Mouse (Mus musculus) cerebellum, adult 2 months (tissue): Measurements from ENCODE around the gene Epop. TPM values are rescaled to one million over a fixed set of nuclear protein-coding genes. Genes with fewer than 3 reads are reported as not detected.

Experiments
- DNase-seq, 2 experiments: peaks; one replicate each; pipeline ENCODE4 v3.0.0; 2021
- H3K27ac ChIP-seq: fragments of 200-500 bp; 2 replicates; pipeline ENCODE4 v1.5.1; 2012; ENCODE audit warnings: low read length, control low read depth, inconsistent platforms; ENCODE audit not compliant: insufficient read depth
- H3K27me3 ChIP-seq: fragments of 200-500 bp; 2 replicates; pipeline ENCODE4 v1.6.1; 2012; ENCODE audit warnings: inconsistent platforms, mild to moderate bottlenecking, low read length, moderate library complexity; ENCODE audit not compliant: control insufficient read depth, insufficient read depth
- H3K4me1 ChIP-seq: fragments of 200-500 bp; 2 replicates; pipeline ENCODE4 v1.6.1; 2011; ENCODE audit warnings: low read length; ENCODE audit not compliant: control insufficient read depth, insufficient read depth
- H3K4me3 ChIP-seq: fragments of 200-500 bp; replicated peaks from 2 replicates; pipeline ENCODE3; 2011; ENCODE audit warnings: mild to moderate bottlenecking, low read depth, low read length, control low read depth; ENCODE audit not compliant: insufficient read depth
- CTCF ChIP-seq: fragments of 200-500 bp; IDR thresholded peaks from 2 replicates; pipeline ENCODE4 v1.5.1; 2011; ENCODE audit warnings: low read depth, mild to moderate bottlenecking, control low read depth, low read length, moderate library complexity, borderline replicate concordance; ENCODE audit not compliant: insufficient read depth
- POLR2A ChIP-seq: fragments of 200-500 bp; IDR thresholded peaks from 2 replicates; pipeline ENCODE4 v1.6.1; 2011; ENCODE audit warnings: low read length, control low read depth, borderline replicate concordance; ENCODE audit not compliant: insufficient read depth
- WGBS: fragments of 180-500 bp; shearing (Covaris S2); methylation state at CpG from one replicate; pipeline ENCODE4 v1.1.7; 2018; 5-methylcytosine and 5-hydroxymethylcytosine counted together
- polyA plus RNA-seq: library from polyadenylated mRNA; depleted of rRNA; stranded (reverse); fragments of >200 nt; gene quantifications from 2 replicates; pipeline ENCODE4 v1.2.3, GENCODE M21; 2012

Gene Epop
- polyA plus RNA-seq, 1 experiment, result 5.4 TPM

DNA sequence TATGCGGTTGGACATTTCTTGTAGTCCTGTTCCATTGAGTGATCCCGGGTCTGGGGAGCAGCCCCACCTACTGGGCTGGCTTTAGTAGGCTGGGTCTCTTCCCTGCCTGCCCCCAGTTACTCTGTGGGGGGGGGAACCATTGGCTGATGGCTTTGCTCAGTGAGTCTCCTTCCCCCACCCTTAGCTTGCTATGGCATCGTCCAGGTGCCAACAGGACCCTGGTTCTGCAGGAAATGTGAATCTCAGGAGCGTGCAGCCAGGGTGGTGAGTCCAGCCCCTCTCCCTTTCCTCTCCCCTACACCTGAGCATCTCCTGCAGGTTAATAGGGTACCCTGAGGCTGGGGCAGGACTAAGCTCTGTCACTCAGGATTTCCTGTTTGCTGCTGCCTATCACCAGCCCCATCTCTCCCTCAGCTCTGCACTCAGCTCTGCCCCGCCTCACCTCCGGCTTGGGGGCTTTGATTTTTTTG is 35.3 kb upstream of the Epop start:
- Histone ChIP-seq H3K27me3 (no peaks in the 10 kb centered on the region), H3K4me1 (peaks cover 26% of the 10 kb centered on the region), H3K4me3 (peak overlapping the region; percentile 50), H3K27ac (no peak overlapping the region)
- peak in 1 of 2 experiments; percentile 36 for DNase-seq
- TF ChIP-seq POLR2A (no peak), CTCF (no peak; the same call in 1 of the 2 replicates)
- 25% methylated on average over 6 of the region's 6 CpGs for WGBS

DNA sequence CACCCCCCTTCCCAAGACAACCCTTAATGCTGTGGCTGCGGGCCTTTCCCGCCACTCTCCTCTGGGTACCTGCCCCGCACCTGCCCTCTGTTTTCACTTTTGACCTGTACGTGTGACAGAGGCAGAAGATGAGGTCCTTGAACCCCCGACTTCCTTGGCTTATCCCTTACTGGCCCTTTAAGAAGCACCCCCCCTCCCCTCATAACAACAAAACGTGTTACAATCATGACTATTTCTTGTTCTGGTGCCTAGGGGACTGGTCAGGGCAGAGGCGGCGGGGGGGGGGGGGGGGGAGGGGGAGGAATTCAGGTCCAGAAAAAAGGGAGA is 34.8 kb upstream of the Epop start:
- no peak for TF ChIP-seq POLR2A
- no peak for TF ChIP-seq CTCF
- H3K27ac ChIP-seq, result peak overlapping the region; percentile 29
- peak in 1 of 2 experiments; percentile 63 for DNase-seq
- H3K4me1 ChIP-seq, result peaks cover 22% of the 10 kb centered on the region
- WGBS, result 0% methylated on average over 8 of the region's 8 CpGs
- H3K4me3 ChIP-seq, result peak overlapping the region; percentile 91
- no peaks in the 10 kb centered on the region for H3K27me3 ChIP-seq

GRCm38 (mm10) chr11:97663528-97664338 is 34.2 kb upstream of the Epop start:
- peak overlapping the region; percentile 91 for H3K4me3 ChIP-seq
- H3K27ac ChIP-seq, result peak overlapping the region; percentile 29
- TF ChIP-seq POLR2A (no peak), CTCF (no peak)
- WGBS, result 1% methylated on average over 35 of the region's 57 CpGs
- peaks cover 21% of the 10 kb centered on the region for H3K4me1 ChIP-seq
- no peaks in the 10 kb centered on the region for H3K27me3 ChIP-seq
- peak; percentile 60 to 65 for DNase-seq

DNA sequence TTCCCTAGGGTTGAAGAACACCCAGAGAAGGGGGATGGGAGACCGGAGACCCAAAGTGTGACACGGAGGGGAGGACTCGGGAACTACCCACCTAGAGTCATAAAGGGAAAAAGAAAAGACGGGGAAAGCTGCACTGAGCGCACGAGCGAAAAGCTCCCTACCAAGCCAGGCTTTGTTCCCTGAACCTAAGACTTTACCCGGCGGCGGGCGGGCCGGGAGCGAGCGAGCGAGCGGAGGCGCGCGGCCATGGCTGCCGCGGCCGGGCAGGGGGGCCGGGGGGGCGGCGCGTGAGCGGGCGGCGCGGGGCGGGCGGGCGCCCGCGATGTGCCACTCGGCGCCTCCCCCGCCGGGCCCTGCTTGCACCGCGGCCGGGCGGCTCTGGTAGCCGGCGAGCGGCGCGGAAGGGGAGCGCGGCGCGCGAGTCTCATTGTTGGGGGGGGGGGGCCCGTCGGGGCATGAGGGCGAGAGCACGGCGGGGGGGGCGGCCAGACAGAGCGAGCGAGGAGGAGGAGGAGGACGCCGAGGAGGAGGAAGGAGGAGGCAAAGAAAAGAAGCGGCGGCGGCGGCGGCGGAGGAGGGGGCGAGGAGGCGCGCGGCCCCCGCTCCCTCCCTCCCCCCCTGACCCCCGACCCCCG is 33.5 kb upstream of the Epop start, which contains the start of gene Mllt6:
TSS of gene Mllt6 (plus strand) at position 522 of the 635 bp plus-strand sequence.
- Histone ChIP-seq H3K27me3 (no peaks in the 10 kb centered on the region), H3K4me1 (peaks cover 15% of the 10 kb centered on the region), H3K27ac (peak within 1 kb of the TSS; percentile 49), H3K4me3 (peak within 1 kb of the TSS; percentile 91)
- 0 out of 2 replicates have a peak, but pooled peaks have one; percentile 18 for TF ChIP-seq POLR2A
- no peak for TF ChIP-seq CTCF
- WGBS, result under 1% methylated on average over 40 of the region's 76 CpGs
- DNase-seq, result peak; percentile 80 to 86

DNA sequence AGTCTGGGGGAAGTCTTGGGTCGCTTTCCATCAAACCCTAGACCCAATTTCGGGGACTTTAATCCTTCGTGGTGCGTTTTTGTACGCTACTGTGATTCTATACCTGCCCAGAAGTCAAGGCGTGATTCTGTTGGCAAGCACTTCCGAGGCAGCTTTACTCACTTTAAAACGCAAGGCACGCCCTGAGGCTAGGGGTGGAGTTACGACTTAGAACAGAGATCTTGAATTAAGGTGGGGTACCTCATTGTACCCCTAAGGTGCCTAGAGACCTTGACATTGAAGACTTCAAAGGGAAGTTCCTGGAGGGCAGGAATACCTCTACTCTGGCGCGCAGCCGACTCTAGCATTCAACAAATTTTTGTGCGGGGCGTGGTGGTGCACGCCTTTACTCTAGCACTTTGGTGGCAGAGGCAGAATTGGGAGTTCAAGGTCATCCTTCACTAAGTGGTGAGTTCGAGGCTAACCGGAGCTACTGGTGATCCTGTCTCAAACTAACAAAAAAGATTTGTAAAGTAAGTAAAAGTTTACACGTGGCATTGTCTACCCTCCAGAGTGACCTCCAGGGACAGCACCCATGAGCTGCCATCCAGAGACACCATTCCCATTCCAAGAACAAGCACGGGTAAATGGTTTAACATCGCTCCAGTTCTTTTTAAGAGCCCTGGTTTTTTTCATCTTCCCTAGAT is 32.8 kb upstream of the Epop start:
- no peak for DNase-seq
- no peaks in the 10 kb centered on the region for H3K27me3 ChIP-seq
- WGBS, result 5% methylated on average over 21 of the region's 21 CpGs
- TF ChIP-seq CTCF (no peak), POLR2A (no peak)
- H3K4me1 ChIP-seq, result peaks cover 16% of the 10 kb centered on the region
- peak overlapping the region; percentile 73 for H3K4me3 ChIP-seq
- H3K27ac ChIP-seq, result 0 out of 2 replicates have a peak overlapping the region, but pooled peaks have one; percentile 49

- TF ChIP-seq CTCF (no peak), POLR2A (no peak)
- H3K4me1 ChIP-seq, result peaks cover 16% of the 10 kb centered on the region
- H3K27ac ChIP-seq, result no peak overlapping the region
- WGBS, result 3% methylated on average over 20 of the region's 20 CpGs
- H3K27me3 ChIP-seq, result no peaks in the 10 kb centered on the region
- peak overlapping the region; percentile 12 for H3K4me3 ChIP-seq
- DNase-seq, result peak; percentile 44 to 47
Measured at GRCm38 (mm10) chr11:97661648-97662133, 32.2 kb upstream of the Epop start.
